Mouse (Mus musculus): ENCODE data around the gene Rasl11a. TPM values are rescaled to one million over a fixed set of nuclear protein-coding genes. Genes with fewer than 3 reads are reported as not detected.
"Not testable (repeated sequence)": the region's sequence is repeated elsewhere in the genome, so short reads cannot be mapped to it uniquely, and the experiment has no call there.

Gene Rasl11a
- polyA plus RNA-seq, 1 experiment from 2014 or later, result 8.6 TPM

DNA sequence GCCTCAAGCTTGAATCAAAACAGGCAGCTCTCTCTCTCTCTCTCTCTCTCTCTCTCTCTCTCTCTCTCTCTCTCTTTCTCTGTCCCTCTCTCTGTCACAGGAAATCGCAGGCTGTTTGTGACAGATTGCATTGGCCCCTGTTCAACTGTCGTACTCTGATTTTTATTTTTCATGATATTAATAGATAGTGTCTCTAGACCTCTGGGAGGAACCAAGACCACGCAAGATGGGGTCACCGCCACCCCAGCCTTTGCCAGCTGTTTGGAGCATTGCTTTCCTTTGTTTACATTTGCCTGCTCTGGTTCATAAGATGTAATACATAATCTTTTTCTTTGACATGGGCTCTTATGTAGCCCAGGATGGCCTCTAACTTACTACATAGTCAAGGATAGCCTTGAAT, 2.9 kb upstream of the Rasl11a start:
- DNase-seq (ENCODE audit: low spot score), result no peak

DNA sequence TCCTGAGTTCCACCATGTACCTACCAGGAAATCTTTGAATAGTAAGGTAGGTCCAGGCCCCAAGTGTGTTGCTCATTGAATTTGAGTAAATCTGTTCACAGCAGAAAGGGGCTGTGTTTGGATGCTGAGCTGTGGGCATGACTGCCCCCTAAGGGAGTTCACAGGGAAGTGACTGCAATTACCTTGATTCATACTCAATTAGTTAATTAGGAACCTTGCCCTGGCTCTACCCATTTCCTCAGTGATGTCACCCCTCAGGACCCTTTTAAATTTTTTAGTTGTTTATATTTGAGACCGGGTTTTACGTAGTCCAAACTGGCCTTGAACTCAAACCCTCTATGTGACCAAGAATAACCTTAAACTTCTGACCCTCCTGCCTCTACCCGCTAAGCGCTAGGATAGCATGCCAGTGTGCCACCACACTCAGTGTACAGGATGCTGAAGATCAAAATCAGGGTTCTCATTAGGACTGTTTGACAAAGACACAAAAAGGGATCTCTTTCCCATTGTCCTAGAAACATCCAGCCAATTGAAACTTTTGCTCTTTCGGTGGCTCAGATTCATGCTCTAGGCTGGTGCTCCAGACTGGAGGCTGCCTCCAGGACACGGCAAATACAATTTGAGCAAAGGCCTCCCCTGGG, 450 bp upstream of the Rasl11a start:
- DNase-seq (ENCODE audit: low spot score), result no peak

DNA sequence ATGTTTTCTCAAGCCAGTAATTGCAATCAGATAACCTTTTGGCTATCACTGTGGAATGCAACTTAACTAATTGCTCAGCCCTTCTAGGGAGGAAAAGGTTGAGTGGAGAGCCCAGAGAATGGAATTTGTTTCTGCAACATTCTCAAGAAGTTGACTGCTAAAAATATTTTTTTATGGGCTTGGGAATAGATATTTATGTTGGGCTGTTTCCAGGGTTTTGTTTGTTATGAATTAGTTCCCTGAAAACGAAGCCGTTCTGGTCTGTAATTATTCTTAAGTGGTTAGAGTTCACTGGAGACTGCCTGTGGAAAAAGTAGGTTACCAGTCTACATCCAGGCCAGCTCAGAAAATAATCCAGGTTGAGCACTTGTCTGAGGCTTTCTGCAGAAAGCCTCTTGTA, 1.6 kb downstream of the Rasl11a start:
- DNase-seq (ENCODE audit: low spot score), result no peak

DNA sequence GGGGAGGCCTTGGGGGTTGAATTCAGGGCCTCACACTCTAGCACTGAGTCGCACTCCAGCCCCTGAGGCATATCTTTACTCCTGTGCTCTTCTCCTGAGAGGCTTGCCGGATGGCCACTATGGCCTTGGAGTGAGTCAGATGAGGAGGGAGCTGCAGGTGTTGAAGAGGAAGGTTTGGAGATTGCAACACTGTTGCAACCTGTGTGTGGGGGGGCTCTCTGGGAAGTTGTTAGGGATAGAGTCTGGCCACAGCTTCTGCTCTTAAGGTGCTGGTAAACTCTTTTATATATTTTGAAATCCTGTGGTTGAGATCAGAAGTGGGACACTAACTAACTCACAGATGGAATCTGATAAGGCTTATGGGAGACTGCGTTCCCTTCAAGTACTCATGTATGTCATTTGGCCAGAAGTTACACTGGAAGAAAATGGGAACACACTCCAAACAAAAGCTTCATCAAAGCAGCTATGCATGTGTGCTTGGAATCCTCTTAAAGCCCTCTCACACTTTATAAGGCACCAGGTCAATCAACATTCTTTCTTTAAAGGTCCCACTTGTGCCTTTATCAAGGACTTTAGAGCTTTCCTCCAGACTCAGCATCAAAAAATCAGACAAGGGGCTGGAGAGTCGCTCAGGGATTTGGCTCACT, 4.2 kb downstream of the Rasl11a start:
- DNase-seq (ENCODE audit: low spot score), result no peak

DNA sequence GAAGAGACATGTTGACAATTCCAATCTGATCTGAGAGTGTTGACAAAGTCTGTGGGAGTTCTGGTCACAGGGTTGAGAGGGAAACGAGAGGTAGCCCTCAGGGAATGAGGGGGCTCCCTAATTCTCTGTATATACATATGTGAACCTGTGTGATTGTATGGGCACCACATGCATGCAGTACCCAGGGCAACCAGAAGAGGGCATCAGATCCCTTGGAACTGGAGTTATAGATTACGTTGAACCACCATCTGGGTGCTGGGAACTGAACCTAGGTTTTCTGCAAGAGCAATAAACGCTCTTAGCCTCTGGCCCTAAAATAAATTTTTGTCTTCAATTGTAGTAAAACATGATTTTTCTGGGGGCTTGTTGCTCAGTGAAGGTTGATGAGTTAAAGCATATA, 11.2 kb downstream of the Rasl11a start:
- DNase-seq (ENCODE audit: low spot score), result no peak

DNA sequence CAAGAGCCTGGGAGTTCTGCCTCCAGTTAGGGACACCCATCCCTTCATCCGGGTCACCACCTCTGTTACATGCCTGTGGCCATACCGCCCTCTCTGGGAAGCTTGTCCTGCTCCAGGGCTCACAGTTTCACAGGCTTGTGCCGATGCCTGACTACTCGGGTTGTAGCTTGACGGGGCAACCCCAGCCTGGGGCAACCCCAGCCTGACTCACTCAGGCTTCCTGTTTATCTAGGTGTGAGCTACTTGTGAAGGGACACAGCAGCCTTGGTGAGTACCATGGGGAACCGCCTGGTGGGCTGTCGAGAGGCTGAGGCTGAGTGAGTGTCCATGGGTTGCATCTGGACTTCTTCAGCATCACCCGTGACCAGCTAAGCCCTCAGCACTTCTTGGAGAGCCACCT, 12.7 kb downstream of the Rasl11a start:
- no peak for DNase-seq (ENCODE audit: low spot score)

DNA sequence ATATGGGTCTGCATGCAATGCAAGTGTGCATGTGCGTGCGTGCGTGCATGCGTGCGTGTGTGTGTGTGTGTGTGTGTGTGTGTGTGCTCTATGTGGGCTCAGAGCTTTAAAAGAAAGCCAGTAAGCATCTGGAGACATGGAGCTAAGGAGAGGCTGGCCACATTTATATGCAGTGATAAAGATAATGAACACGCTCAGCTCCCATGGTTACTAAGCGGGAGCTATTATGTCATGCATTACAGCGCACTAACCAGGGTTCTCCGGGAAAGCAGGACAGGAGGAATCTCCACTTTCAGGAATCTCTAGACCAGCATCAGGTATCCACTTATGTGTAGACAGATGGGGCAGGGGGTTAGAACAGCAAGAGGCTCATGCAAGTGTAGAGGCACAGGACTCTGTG, 13.9 kb downstream of the Rasl11a start:
- no peak for DNase-seq (ENCODE audit: low spot score)

DNA sequence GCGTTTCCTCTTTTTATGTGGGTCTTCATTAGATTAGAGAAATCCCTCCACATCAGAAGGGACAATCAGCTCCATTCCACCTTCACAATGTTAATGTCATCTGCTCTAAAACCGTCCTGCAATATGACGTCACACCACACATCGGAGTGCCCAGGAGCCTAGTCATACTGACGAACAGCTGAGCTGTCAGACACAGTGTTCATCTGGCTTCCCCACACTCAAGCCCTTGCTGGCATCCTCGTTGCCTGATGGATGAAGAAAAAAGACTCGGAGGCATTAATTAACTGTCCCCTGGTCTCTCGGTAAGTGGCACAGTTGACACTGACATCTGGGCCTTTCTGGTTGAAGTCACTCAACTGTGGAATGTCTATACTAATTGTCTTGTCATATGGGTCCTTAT, 14.4 kb downstream of the Rasl11a start:
- no peak for DNase-seq (ENCODE audit: low spot score)

DNA sequence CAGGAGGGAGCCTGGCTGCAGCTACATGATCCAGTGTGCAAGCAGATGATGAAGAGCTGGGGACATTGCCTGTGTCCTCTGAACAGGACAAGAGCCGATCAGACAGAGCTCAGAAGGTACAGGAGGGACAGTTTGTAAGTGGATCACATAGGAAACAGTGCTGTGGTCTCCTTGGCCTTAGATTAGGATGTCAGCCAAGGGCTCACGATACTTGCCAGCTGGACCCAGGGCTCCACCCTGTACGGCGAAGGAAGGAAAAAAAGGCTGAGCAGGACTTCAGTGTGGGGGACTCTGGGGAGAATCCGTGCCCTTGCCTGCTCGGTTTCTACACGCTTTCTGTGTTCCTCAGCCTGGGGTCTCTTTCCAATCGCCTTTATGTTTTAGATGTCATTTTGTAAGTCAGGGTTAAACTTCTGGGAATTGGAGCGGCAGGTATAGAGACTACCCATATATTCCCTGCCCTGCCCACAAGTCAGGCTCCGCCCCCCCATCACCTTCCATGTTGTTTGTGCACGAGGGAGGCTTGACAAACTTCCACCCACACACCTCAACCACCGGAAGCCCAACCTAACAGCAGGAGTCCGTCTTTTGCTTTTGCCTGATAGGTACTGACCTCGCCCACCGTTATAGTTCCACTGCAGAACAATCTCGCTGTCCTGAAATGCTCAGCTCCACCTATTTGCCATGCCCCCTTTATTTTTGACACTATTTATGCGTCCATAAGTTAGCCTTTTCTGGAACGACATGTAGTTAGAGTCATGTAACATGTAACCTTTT, 15.5 kb downstream of the Rasl11a start:
- DNase-seq (ENCODE audit: low spot score), result no peak

DNA sequence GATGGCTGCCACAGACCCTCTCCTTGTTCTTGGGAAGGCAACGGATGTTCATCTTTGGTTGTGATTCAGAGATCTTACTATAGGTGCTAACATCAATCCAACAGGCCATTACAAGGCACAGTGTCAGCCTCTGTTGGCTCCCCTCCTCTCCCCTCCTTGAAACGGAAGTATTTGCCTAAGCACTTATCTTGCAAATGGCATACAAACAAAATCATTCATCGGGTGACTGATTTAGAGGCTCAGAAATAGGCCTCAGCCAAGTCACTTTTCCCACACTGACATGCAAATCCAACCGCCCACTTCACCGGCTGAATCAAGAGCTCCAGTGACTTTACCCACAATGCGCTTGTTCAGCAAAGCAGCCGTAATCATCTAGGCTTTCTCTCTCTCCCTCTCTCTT, 16.7 kb downstream of the Rasl11a start:
- DNase-seq (ENCODE audit: low spot score), result no peak

DNA sequence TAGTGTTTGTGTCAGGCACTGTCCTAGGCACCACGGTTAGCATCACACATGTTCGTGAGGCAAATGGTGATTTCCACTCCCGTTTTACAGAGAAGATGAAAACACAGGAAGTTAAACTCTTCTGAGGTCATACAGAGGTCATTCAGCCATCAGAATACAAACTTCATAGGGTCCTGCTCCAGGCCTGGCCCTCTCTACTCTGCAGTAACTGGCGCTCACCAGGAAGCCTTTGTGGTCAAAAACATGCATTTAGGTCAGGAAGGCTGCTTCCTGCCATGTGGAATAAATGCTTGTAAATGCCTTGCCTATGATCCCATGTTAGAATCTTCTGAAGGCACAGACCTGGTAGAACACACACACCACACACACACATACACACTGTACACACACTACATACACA, 20.6 kb downstream of the Rasl11a start:
- no peak for DNase-seq (ENCODE audit: low spot score)

DNA sequence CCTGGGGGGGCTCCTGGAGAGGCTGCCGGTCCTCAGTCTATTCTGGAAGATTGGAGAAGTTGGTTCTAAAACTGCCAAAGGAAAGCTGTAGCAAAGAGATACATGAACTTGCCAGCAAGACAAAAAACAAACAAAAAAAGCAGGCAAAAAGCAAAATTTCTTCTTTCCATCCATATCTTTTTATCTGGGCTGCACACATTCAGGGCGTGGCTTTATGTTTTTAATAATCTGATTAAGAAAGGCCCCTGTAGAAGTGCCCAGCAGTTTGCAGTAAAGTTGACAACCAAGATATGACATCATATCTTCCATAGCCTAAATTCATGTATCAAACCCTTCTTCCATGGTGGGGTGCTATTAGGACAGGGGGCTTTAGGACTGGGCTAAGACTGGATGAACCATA, 21.4 kb downstream of the Rasl11a start:
- no peak for DNase-seq (ENCODE audit: low spot score)

DNA sequence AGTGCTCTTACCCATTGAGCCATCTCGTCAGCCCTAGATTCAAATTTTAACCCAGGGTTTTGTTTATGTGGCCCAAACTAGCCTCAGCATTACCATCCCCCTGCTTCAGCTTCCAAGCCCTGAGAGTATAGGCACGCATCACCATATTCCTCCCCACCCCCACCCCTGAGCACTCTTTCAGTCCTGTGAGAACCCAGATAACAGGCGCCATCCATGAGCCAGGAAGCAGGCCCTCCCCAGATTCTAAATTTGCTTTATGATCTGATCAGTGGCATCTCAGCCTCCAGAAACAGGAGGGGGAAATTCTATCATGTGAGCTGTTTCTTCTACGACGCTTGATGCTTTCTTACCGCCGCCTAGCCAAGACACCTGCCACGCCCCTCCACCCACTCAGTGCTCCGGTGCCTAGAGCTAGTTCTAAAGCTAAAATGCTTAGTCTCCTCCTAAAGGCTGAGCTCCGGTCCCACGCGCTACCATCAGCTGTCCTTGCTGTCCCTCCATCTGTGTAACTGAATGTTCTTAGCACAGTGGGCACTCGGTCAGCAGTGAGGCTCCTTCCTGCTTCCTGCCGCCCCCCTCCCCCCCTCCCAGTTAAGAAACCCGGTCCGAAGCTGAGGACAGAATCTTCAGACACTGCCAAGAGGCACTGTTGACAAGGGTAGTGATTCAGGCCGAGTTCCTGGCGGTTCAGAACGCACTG, 22.5 kb downstream of the Rasl11a start:
- DNase-seq (ENCODE audit: low spot score), result peak; percentile 39

DNA sequence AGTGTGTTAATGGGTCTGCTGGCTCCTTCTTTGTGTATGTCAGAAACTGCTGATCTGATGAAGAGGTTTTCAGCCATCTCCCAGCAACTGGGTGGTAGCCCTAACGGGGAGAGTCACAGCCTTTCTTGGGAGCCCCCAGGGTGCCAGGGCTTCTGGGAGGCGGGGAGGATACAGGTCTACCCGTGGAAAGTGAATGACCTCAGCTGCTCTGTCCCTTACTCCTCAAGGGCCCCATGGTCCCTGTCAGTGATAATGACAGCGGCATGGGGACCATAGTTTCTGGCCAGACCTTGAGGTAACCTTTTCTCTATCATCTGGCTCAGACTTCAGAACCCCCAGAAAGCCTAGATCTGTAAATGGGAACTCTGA, 23.1 kb downstream of the Rasl11a start:
- no peak for DNase-seq (ENCODE audit: low spot score)

DNA sequence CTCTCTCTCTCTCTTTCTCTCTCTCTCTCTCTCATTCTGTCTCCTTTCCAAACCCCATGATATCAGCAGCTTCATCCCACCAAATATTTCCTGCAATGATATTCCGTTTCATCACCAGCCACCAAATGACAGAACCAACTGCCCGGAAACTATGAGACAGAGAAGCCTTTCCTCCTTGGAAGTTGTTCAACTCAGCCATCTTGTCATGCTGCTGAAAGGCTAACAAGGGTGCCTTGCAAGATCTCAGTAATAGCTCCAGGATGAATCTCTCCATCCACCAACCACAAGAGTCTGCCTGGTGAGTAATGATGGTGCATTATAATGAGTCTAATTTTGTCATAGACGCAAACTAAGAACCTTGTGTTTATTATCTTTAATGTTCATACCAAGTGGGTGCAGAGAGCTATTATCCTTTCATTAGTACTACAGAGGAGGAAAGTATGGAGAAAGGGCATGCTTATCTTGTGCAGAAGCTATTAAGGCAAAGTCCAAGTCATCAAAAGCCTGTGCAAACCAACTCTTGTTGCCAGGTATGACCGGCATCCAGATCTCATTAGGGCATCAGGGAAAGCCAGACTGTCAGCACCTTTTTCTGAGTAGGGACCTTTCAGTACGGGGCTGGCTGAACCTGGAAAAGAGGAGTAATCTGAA, 28.2 kb downstream of the Rasl11a start:
- no peak for DNase-seq (ENCODE audit: low spot score)

DNA sequence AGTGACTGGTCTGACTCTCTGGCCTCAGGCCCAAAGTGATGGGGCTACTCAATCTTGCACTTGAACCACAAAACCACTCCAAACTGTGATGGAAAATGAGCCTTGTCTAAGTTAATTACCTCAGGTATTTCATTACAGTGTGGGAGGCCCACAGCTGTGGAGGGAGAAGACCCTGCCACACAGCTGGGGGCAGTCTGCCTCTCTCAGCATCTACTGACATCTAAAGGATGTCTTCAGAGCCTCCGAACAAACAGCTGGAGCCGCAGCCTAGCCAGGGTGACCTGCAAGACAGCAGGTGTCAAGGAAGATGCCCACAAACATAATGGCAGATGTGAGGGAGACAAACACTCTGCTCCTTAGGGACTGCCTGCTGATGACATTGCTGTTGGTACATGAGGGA, 31.2 kb downstream of the Rasl11a start:
- DNase-seq (ENCODE audit: low spot score), result no peak

DNA sequence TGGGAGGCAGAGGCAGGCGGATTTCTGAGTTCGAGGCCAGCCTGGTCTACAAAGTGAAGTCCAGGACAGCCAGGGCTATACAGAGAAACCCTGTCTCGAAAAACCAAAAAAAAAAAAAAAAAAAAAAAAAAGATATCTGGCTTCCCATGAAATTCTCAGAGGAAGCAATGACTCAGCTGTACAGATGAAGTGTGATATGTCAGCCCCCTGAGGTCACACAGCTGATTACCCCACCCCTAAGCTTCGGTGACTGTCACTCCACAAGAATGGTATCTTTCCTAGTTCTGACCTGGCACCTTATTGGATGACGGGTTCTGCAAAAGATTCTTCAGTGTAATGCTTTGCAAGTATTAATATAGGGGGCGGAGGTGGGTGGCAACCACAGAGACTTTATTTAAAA, 33.0 kb downstream of the Rasl11a start:
- not testable (repeated sequence) for DNase-seq (ENCODE audit: low spot score)

DNA sequence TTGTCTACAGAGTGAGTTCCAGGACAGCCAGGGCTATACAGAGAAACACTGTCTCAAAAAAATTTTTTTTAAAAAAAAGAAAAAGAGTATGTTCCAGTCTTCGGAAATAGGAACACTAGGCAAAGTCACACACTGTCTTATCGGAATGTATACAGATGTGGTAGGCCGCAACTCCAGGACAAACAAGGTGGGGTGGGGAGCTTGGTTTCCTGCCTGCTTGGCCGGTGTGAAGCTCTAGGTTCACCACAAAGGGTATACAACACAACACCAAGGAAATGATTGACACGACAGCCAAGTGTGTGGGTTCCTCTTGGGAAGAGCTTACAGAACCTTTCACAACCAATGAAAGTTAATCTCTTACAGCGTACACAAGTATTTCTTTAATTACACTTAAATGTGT, 37.4 kb downstream of the Rasl11a start:
- no peak for DNase-seq (ENCODE audit: low spot score)

DNA sequence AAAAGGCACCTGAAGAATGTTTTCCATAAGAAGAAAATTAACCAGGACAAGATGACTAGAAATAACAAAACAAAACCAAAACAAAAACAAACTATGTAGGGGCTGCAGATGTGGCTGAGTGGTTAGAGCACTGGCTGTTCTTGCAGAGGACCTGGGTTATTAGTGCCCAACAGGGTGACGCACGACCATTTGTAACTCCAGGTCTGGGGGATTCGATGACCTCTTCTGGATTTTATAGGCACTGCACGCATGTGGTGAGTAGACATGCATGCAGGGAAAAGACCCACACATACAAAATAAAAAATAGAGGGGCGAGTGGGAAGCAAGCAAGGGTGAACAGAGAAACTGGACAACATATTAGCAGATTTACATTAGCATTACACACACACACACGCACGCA, 38.2 kb downstream of the Rasl11a start:
- DNase-seq (ENCODE audit: low spot score), result no peak

DNA sequence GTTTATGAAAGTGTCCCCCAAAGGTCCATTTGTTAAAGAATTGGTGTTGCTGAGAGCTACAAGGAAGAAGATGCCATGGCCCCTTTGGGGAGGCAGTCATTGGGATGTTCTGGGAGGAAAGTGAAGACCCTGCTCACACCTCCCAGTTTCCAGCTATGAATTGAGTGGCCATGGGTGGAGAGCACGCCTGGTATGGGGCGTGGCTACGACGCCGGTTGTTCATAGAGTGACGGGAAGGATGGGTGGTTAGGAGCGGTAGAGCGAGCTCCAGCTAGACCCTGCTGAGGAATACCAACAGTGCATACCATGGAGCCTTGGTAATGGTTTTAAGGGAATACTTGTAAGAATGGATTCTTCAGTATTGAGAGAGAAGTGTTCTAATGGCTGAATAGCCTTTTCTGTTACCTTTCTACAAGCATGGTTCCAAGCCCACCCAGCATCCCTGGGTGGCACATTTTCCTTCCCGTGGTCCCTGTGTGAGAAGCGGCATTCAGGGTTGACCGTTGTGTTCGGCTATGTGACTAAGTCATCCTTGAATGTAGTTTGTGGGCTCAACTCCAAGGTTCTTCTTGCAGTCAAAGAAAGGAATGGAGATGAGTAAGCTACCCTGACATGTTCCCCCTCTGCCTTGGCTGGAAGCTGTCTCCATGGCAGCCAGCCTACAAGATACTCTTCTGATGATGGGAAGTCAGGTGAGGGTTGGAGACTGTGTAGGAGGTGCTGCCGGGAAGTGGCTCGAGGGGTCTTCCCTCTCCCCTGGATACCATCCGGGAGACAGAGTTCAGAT, 38.8 kb downstream of the Rasl11a start:
- no peak for DNase-seq (ENCODE audit: low spot score)

DNA sequence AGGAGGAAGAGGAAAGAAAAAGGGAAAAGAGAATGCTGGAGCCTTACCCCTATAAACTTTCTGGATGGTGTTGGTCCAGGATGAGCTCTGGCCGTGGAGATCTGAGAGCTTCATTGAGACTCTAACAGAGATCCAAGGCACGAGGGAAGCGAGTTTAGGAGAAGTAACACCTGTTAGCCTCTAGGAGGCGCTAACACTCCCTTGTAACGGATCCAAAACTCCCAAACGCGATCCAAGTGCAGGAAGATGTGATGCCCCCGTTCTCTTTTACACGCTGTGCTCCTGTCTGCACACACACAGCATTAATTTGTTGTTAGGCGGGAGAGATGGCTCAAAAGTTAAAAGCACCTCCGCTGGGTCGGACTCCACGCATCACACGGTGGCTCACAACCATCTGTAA, 46.3 kb downstream of the Rasl11a start:
- DNase-seq (ENCODE audit: low spot score), result peak; percentile 34

Measured in thymus, postnatal 0 days (tissue).